Mouse (Mus musculus) NIH3T3 (cell line): ENCODE measurements at regions not wholly inside any gene's neighbourhood (a gene's known extent, or its start where the extent isn't known, plus 50 kb on each side); places are given as distances from the start of the nearest gene placed in this dataset.
"Not testable (repeated sequence)": the region's sequence is repeated elsewhere in the genome, so short reads cannot be mapped to it uniquely, and the experiment has no call there.

Experiments
- DNase-seq: peaks from one replicate; pipeline ENCODE4 v3.0.0-alpha.2; 2012; ENCODE audit warnings: low read depth

DNA sequence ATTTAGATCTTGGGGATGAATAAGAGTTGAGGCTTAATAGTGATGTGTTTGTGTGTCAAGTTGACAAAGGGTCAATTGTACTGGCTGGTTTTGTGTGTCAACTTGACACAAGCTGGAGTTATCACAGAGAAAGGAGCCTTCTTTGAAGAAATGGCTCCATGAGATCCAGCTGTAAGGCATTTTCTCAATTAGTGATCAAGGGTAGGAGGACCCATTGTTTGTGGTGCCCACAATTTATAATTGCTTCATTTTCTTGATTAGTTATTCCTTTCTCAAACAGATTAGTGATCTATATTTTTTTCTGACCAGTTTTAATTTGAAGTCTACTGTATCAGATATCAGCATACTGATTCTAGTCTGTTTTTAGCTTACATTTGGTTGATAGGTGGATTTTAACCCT lies 313.5 kb upstream of the Nectin3 start:
- not testable (repeated sequence) for DNase-seq

DNA sequence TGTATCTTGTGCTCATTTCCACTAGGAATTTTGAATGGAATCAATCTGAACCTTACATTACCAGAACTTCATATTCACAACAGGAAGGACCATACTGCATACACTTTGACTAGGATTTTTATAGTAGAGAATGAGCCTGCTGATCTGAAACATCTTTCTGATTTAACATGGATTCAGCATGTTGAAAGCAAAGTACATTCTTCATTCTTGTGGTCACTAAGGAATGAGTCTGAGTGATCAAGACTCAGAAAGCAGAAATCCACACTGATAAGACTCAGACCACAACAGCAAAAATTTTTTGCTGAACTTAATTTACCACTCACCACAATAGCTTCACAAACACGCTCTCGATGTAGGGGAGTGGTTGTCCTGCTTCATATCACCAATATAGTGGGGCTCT lies 309.2 kb upstream of the Nectin3 start:
- DNase-seq, result no peak

DNA sequence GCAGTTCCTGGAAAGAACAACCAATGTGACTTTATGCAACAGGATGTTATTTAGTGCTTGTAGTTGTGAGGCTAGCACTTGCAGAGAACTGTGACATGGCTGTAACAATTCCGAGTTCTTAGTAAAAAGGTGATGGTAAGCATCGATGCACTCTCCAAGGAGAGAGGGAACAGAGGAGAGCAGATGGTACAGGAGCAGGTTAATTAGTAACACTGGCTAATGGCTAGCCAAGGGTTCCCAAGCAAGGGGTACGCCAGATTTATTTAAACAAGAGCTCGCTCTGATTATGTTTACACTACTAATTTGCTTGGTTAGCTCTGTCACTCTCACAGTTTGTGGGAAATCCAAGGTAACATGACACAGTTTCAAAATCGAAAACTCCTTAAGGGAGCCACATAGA lies 278.0 kb upstream of the Nectin3 start:
- no peak for DNase-seq

DNA sequence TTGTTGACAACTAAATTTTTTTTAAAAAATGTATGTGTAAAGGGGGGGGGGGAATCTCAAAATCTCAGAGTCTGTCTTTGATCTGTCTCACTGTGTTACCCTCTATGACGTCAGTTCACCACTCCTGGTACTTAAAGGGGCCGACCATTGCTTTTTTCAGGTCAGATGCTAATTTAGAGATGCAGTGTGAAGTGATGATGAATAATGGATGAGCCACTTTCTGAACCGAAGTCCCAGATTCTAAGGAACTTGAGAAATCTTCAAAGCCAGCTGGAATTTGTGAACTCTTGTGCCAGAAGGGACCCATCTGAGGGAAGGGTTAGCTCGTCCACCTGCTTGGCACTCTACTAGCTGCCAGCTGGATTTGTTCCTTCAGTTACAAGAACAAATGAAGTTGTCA lies 271.1 kb upstream of the Nectin3 start:
- DNase-seq, result no peak

DNA sequence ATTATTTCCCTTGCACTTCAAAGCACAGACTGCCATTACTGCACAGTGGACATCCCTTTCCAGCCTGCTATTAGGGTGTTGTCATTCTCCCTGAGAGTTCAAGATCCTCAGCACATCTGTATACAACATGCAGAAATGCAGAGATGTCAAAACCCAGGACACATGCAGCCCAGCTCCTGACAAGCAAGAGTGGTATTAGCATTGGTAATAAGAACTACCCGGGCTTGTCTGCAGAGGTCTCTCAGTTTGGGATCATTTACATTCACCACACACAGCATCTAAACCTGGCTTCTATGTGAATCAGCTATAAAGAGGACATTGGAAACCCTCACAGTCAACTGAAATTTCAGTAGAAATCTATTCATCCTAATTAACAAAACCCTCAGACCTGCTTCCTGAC lies 270.1 kb upstream of the Nectin3 start:
- DNase-seq, result no peak

DNA sequence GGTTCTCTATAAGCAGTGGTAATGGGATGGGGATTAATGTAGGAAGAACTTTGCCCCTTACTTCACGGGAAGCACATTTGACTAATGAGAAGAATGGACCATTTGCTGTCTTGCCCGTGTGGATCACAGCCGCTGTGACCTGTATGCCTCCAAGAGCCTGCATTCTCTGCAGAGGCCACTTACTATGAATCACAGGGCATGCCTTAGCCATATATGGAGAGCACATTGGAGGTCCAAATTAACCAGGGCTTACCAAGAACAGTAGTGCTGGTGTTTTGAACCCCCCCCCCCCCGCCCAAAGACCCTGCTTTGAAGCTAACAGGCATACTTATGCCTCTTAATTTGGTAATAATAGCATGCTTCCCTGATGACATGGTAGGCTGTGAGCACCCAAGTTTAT lies 236.8 kb upstream of the Nectin3 start:
- no peak for DNase-seq

DNA sequence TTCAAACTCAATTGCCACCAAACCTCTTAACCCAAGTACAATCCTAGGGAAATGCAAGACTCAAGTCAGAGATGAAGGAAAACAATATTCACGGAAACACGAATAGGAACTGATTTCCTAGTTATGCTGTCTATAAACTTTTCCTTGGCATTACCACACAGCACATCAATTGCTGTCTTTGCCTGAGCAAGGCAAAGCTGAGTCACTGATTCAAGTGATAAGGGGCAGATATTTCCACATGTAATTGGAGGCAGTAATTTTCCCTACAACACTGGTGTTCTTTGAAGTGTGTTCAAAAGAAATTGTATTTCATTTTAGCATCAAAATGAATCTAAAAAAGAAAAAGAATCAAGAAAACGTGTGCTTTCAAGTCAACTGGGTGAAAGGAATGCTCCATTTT lies 230.1 kb upstream of the Nectin3 start:
- no peak for DNase-seq

DNA sequence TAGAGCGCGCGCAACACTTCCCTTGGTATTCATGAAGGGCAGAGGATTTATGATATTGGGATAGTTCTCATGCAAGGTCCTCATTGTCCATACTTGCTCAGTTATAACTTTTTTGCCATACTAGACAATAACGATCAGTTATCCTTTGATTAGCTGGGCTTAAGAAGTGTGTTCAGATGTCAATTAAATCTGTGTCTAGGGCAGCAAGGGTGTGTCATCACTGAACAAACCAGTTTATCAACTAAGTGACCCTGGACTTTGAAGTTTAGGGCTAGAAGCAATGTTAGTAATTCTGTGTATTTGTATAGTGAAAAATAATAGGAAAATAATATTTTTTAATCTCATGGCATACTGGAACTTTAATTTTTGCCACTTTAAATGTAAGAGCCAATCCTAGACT lies 225.3 kb upstream of the Nectin3 start:
- no peak for DNase-seq

DNA sequence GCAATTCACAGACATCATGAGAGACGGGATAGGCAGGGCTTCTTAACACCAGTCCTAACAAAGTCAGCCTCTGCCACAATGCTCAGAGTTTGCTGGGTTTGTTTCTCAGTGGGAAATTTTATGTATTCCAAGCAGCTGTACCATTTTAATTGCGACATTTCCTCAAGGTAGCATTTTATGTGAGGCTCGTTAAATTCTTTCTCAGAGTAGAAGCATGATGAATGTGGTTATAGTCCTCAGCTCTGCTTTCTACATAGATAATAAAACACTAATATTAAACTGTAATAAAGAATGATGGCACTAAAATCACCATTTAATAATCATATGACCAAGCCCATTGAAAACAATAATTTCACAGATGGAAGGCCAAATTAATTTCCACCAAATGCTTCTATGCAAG lies 181.5 kb upstream of the Nectin3 start:
- DNase-seq, result no peak

DNA sequence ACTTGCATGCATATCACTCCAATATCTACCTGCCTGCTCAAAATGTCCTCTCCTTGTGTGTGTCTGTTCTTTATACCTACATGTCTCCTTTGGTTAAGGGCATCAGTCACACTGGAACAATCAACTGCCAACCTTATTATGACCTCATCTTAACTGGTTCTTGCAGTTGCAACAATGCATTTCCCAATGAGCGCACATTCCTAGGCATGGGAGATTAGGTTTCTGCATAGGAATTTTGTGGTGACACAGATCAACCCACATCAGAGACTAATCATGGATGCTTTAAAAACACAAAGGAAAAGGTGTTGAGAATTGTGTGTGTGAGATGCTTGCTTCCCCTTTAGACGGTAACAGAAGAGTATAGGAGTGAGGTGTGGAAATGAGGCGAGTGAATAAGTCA lies 171.3 kb upstream of the Nectin3 start:
- no peak for DNase-seq

DNA sequence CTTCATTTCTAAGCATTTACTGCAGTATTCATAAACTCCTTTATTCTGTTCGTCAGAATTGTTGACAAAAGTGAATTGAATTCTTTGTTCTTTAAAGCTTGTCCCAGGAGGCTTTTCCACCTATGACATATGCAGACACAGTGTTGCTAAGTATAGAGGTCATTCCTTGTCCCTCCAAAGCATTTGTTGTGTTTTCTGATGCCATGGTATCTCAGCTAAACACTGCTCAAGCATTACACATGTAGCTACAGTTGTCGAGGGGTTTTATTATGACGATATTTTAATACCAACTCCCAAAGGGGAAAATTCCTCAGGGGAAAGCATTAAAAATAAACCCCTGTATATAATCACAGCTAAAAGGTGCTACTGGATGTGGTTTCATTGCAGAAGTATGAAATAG lies 167.2 kb upstream of the Nectin3 start:
- DNase-seq, result no peak

DNA sequence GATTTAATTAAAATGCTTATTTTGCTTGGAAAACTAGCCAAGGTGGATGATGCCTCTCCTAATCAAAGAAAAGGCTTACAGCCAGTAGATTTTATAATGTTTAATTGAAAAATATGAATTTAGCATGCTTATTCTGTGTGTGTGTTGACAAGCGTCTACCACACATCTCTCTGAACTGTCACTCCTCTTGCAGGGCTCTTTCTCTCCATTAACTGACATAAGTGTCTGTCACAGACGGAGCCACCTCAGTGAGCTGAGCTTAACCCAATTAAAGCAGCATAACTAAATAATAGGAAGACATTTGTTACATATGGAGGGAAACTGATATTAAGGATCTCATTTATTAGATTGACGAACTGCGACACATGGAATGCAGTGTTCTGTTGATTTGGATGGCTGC lies 164.7 kb upstream of the Nectin3 start:
- DNase-seq, result no peak

DNA sequence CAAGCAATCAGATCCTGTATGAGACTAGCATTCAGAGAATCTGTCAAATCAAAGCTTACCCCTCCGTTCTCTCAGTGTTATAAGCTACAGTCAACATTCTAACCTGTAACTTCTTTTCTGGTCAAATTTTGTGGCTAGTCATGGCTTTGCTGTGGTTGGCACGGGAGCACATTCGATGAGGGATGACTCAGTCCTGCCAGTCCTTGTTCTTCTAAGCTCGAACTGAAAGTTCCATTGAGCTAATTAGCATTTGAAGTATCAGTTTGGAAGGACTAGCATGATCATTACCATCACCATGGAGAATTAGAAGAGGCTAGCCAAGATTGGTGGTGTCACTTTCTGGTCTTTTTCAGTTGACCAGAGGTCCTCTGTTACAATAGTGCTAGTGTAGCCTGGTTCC lies 156.7 kb upstream of the Nectin3 start:
- DNase-seq, result no peak

DNA sequence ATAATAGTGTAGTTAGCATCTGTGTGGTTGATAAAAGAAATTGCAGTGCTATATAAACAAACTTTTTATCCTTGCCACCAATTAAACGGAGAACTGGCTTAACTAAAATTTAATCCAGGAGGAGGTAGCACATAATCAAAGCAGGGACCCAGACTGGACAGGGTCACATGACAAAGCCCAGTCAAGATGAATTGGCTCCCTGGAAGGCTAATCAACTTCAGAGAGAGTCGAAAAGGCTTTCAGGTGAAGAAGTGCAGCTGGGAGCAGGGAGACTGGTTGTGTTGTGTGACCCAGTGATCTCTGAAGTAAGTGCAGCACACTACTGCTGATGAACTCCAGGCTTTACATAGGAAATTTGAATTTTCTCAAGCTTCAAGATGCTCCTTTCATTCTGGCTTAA lies 127.5 kb upstream of the Nectin3 start:
- DNase-seq, result no peak

DNA sequence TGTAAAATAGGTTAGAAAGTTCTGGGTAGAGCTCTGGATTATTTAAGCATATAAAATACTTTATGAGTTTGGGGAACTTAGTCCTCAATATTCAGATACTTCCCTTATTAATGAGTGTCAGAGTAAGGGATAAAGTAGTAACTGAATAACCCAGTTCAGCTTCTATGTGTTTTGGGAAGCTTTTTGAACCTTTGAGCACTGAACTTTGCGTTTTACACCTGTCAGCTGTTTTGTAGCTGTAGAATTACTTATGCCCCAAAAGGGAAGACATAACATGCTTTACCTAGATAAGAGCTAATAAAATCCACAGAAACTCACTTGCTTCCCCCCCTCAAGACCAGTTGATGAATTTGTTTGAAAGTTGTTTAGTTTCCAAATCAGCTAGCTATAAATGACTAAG lies 124.9 kb upstream of the Nectin3 start:
- DNase-seq, result no peak

DNA sequence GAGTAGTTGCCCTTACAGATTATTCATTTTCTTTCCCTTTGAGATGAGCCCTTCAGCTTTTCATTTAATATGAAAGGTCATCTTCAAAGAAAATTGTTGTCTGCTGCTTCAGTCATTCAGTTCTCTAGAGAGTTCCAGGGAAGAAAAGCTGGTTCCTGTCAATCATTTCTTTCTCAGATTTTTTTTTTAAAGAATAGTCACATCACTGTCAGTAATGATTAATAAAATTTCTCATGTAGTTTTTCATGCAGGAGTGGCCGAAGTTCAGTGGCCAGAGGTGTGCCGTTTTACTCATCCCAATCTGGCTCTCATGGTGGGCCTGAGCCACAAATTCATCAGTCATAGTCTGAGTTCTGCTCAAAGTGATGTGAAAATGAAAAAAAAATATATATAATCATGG lies 121.5 kb upstream of the Nectin3 start:
- DNase-seq, result no peak

DNA sequence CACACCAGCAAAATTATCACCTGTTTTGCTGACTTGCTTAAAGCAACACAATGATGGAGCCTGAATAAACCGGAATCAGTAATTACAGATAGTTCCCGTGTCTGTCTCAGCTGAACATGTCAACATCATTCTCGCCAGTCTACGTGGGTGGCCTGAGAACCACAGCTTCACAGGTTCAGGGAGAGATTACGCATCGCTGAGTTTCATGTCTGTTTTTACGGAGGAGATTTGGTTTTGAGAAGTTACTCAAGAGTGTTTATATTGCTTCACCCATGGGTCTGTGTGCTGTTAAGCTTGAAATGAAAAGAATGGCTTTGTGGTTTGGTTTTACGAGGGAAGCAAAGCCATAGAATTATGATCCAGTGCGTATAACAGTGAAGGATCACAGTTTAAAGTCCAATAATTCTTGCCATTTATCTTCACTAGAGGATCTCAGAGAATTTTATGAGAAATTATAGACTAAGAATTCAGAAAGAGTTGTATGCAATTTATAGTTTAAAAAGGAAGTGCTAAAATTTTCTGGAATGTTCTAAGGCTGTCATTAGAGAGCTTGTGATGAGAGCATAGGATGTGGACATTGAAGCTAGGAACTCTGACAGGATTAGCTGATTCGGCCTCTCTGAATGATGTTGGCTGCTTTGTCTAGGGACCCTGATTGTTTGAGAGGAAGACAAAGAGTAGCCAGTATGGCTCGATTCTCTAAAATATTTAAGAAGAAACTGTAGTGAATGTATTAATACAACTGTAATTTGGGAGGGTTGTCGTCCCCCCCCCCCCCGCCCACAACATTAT lies 119.4 kb upstream of the Nectin3 start:
- DNase-seq, result no peak

DNA sequence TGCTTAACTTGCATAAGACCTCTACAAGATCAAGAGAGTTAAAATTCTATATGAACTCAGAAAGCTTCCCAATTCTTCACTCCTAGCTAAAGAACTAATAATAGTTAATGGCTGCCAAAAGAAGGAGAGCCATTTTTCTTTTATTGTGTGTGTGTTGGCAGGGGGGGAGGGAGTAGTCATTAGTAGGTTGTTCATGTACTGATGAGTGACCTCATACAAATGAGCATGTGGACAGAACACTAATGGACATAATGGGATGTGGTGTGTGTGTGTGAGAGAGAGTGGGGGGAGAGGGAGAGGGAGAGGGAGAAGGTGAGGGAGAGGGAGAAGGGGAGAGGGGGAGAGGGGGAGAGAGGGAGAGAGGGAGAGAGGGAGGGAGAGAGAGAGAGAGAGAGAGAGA lies 118.3 kb upstream of the Nectin3 start:
- DNase-seq, result no peak

DNA sequence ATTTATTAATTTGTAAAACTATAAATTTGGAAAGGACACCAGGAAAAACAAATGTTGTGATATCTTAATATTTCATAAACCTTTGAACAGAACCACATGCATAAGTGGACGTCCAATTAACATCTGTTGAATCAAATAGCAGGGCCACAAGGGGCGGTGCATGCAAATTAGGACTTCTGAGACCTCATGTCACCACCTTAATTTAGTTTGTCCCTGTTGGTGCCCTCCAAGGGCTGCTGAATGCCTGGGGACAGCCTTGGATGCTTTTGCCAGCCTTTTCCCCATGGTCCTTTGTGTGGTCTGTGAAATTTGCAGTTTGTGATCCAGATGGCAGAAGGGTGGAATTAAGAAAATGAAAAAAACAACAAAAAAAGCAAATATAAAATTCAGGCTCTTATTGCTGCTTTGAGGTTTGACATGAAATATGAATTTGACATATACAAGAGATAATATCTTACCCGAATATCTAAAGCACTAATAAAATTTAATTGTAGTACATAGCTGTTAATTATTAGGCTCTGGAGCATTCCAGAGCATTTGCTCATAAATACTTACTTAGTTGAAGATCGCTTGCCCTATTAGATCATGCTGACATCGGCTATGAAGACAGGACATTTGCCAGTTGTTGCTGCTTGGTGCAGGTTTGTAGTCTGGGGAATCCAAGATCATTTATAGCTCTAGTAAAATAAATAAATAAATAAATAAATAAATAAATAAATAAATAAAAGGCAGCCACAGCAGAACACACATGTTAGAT lies 114.9 kb upstream of the Nectin3 start:
- no peak for DNase-seq

DNA sequence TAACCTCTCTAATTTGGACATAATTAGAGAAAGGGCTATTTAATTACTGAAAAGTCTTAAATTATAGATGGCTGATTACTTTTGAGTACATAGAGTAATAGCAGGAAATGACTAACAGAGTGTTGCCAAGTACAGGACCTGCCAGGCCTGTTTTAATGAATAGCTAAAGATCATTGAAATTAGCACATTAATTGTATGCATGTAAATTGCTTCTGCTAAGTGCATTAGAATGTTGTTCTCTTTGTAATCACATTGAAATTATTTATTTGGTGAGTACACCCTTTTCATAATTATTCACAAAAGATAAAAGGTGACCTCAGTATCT lies 107.5 kb upstream of the Nectin3 start:
- no peak for DNase-seq

DNA sequence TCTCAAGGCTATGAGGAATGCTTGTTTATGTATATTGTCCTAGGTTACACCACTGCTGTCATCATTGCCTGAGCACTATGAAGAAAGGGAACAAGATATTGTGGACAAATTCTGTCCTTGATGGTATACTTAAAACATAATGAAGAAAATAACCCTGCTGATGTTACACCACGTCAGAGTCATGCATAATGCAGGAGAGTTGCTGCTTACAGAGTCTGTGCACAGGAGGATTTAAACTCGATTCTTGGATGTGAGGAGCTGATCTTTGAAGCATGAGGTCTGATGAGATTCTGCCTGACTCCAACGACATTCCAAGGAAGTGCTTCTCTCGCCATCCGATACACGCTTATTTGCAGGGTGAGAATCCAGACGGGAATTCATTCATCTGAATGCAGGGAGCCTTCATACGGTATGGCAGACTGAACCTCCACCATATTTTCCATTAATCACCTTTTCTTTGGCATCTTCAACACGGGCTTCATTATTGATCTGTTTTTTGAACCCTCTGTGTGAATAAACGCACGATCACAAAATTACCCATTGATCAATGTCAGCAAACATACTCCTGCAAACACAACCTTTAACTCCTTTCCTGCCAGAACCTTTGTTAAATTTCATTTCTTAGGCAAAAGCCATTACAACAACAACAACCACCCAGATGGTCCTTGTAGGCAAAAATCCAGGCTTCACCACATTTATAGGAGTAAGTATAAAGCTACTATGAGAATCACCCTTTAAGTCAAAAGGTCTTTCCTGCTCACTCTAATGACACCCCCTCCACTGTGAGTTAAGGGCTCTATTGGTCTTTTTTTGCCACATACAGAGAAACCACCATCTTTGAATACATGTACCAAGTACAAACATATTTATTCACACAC lies 106.9 kb upstream of the Nectin3 start:
- no peak for DNase-seq

DNA sequence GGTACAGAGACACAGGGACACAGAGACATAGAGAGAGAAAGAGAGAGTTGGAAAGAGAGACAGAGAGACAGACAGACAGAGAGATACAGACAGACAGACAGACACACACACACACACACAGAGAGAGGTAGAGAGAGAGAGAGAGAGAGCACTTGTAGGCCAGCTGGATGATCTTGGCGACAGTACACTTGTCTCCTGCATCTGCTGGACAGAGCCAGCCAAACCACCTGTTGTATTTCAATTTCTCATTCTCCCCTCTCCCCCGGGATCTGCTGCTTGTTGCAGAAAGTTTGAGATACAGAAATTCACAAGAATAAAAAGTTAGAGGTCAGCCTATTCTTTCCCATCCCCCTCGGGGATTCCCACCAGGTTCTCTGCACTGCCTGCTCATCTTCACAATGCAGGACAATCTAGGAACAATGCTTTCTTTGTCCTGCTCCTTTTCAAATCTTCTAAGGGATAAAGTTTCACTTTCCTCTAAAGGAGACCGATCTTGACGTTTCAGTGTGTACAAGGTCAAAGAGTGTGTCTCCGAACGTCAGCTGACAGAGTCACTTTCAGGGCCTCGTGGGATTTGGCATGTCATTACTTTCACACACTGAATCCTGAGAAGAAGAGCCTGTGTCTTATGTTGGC lies 94.4 kb upstream of the Nectin3 start:
- DNase-seq, result no peak

DNA sequence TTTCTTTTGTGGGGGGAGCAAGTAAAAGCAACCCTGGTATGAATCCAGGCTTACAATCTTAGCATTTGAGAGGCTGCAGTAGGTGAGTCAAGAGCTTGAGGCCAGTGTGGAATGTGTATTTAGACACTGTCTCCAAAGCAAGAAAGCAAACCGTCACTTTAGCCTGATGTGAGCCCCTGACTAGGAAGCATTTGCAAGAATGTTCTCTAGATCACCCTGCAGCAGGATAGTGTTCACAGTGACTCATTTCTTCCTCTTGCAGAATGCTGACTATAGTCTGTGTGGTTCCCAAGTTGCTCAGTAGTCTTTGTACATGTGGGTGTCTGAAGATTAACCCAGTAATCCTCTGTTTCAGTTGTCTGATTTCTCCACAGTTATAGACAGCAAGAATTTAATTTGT lies 88.7 kb upstream of the Nectin3 start:
- peak; percentile 2 for DNase-seq
